Mouse (Mus musculus) E14TG2a.4 (cell line): Measurements from ENCODE around the gene Atl1.

Source experiments
- H3K27me3 ChIP-seq: 2 replicates; pipeline ENCODE4 v1.6.1; 2014; ENCODE audit warnings: low read length, control low read depth; ENCODE audit not compliant: insufficient read depth
- H3K36me3 ChIP-seq: 2 replicates; pipeline ENCODE4 v1.6.1; 2014; ENCODE audit warnings: low read length, control low read depth; ENCODE audit not compliant: insufficient read depth
- H3K4me1 ChIP-seq: replicated peaks from 2 replicates; pipeline ENCODE4 v1.6.1; 2014; ENCODE audit warnings: low read depth, low read length, control low read depth
- H3K4me3 ChIP-seq: replicated peaks from 2 replicates; pipeline ENCODE4 v1.5.1; 2014; ENCODE audit warnings: mild to moderate bottlenecking, low read length
- H3K9me3 ChIP-seq: 2 replicates; pipeline ENCODE4 v1.6.1; 2014; ENCODE audit warnings: low read length, control low read depth
- CTCF ChIP-seq: conservative IDR thresholded peaks from 2 replicates; pipeline ENCODE4 v1.5.1; 2014; ENCODE audit warnings: low read length
- NANOG ChIP-seq: IDR thresholded peaks from 2 replicates; pipeline ENCODE4 v1.6.1; 2014; ENCODE audit warnings: borderline replicate concordance, low read length, mixed read lengths
- POU5F1 ChIP-seq: IDR thresholded peaks from 2 replicates; pipeline ENCODE4 v1.6.1; 2014; ENCODE audit warnings: low read length, borderline replicate concordance

Gene Atl1

DNA sequence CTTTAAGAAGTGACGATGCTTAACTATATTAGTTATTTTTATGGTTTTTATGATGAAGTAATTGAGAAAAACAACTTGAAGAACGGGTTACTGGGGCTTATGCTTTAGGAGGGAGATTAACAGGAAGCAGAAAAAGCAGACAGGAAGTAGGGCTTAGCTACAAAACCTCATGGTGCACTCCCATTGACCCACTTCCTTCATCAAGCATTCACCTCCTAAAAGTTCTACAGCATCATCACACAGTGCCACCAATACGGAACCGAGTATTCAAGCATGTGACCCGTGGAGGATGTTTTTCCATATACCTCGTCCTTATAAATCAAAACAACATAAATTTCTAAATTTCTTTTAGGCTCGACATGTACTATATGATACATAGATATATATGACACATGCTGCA, 20.3 kb downstream of the Atl1 start:
- Histone ChIP-seq H3K4me1 (peaks cover 22% of the 10 kb centered on the region), H3K9me3 (no peaks in the 10 kb centered on the region), H3K4me3 (no peak overlapping the region), H3K27me3 (no peaks in the 10 kb centered on the region), H3K36me3 (no peaks in the 10 kb centered on the region)
- TF ChIP-seq CTCF (no peak), NANOG (no peak), POU5F1 (no peak)

DNA sequence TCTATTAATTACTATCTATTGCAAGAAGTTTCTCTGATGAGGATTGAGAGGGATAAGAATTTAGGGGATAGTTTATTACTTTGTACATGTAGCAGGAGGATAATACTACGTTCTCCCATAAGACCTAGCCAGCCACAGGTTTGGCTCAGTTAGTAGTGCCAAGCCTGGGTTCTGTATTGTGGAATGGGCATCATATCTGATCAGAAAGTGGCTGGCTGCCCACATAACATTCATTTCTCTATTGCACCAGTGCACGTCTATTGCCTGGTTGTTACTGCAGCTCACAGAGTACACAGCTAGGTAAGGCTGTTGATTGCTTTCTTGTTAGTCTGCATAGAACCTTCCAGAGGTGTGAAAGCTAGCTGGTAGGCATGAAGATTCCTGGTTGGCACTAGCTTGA, 25.5 kb downstream of the Atl1 start:
- TF ChIP-seq POU5F1: no peak
- TF ChIP-seq NANOG: no peak
- TF ChIP-seq CTCF: no peak
- Histone ChIP-seq H3K36me3 (no peaks in the 10 kb centered on the region), H3K9me3 (no peaks in the 10 kb centered on the region), H3K27me3 (no peaks in the 10 kb centered on the region), H3K4me1 (peaks cover 3% of the 10 kb centered on the region; the same call in 1 of the 2 replicates), H3K4me3 (no peak overlapping the region)

- TF ChIP-seq NANOG: no peak
- TF ChIP-seq POU5F1: no peak
- TF ChIP-seq CTCF: no peak
- Histone ChIP-seq H3K4me1 (no peaks in the 10 kb centered on the region; the same call in 1 of the 2 replicates), H3K9me3 (no peaks in the 10 kb centered on the region), H3K4me3 (no peak overlapping the region), H3K27me3 (no peaks in the 10 kb centered on the region), H3K36me3 (no peaks in the 10 kb centered on the region)
Observed at GRCm38 (mm10) chr12:69922099-69922498, 29.7 kb downstream of the Atl1 start.

DNA sequence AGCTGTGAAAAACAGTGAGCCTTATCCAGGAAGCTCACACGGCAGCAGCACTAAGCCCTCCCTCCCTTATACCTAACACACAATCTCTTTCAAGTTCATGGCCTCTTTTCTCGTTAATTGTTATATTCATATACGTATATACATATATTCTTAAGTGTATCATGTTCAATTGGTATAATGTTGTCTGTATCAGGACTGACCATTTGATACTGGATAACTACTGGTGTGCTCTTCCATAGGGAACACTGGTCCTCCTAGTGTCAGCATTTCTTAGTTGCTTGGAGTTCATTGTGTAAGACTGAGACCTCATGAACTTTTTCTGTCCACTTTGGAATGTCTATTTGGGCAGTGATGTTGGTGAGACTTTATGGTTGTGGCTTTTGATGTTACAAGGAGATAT, 30.7 kb downstream of the Atl1 start:
- H3K9me3 ChIP-seq: no peaks in the 10 kb centered on the region

GRCm38 (mm10) chr12:69923603-69924002, 31.2 kb downstream of the Atl1 start:
- TF ChIP-seq NANOG (no peak), CTCF (no peak), POU5F1 (no peak)
- Histone ChIP-seq H3K27me3 (no peaks in the 10 kb centered on the region), H3K9me3 (no peaks in the 10 kb centered on the region), H3K36me3 (no peaks in the 10 kb centered on the region), H3K4me3 (no peak overlapping the region), H3K4me1 (no peaks in the 10 kb centered on the region; the same call in 1 of the 2 replicates)

More for the DNA sequence above, 30.7 kb downstream of the Atl1 start:
- no peaks in the 10 kb centered on the region; the same call in 1 of the 2 replicates for H3K4me1 ChIP-seq
- TF ChIP-seq POU5F1: no peak
- TF ChIP-seq NANOG: no peak
- no peak for TF ChIP-seq CTCF
- H3K4me3 ChIP-seq: no peak overlapping the region
- no peaks in the 10 kb centered on the region for H3K27me3 ChIP-seq
- H3K36me3 ChIP-seq: no peaks in the 10 kb centered on the region

GRCm38 (mm10) chr12:69924012-69924411, 31.6 kb downstream of the Atl1 start:
- peak; percentile 84 for TF ChIP-seq CTCF
- TF ChIP-seq POU5F1: no peak
- no peak for TF ChIP-seq NANOG
- no peaks in the 10 kb centered on the region; the same call in 1 of the 2 replicates for H3K4me1 ChIP-seq
- H3K36me3 ChIP-seq: no peaks in the 10 kb centered on the region
- no peak overlapping the region for H3K4me3 ChIP-seq
- no peaks in the 10 kb centered on the region for H3K27me3 ChIP-seq
- no peaks in the 10 kb centered on the region for H3K9me3 ChIP-seq

GRCm38 (mm10) chr12:69926716-69927115, 34.3 kb downstream of the Atl1 start:
- no peaks in the 10 kb centered on the region for H3K9me3 ChIP-seq
- H3K36me3 ChIP-seq: no peaks in the 10 kb centered on the region
- peak overlapping the region; percentile 43; the same call in 1 of the 2 replicates for H3K4me3 ChIP-seq
- no peaks in the 10 kb centered on the region for H3K27me3 ChIP-seq
- H3K4me1 ChIP-seq: no peaks in the 10 kb centered on the region; the same call in 1 of the 2 replicates
- TF ChIP-seq NANOG: no peak
- no peak for TF ChIP-seq POU5F1
- TF ChIP-seq CTCF: no peak

GRCm38 (mm10) chr12:69937731-69938130, 45.3 kb downstream of the Atl1 start:
- Histone ChIP-seq H3K9me3 (no peaks in the 10 kb centered on the region), H3K4me3 (0 out of 2 replicates have a peak overlapping the region, but pooled peaks have one; percentile 8)
- peak; percentile 11; the same call in 1 of the 2 replicates for TF ChIP-seq NANOG
- TF ChIP-seq CTCF: no peak

GRCm38 (mm10) chr12:69939291-69939690, 46.9 kb downstream of the Atl1 start:
- no peaks in the 10 kb centered on the region for H3K36me3 ChIP-seq
- TF ChIP-seq NANOG: no peak
- TF ChIP-seq POU5F1: no peak
- peak; percentile 87 for TF ChIP-seq CTCF

More at GRCm38 (mm10) chr12:69937731-69938130, 45.3 kb downstream of the Atl1 start:
- no peaks in the 10 kb centered on the region for H3K36me3 ChIP-seq
- H3K4me1 ChIP-seq: peaks cover 18% of the 10 kb centered on the region
- H3K27me3 ChIP-seq: no peaks in the 10 kb centered on the region

More at GRCm38 (mm10) chr12:69939291-69939690, 46.9 kb downstream of the Atl1 start:
- Histone ChIP-seq H3K4me3 (no peak overlapping the region), H3K9me3 (no peaks in the 10 kb centered on the region), H3K27me3 (no peaks in the 10 kb centered on the region), H3K4me1 (peaks cover 18% of the 10 kb centered on the region)
